Mouse (Mus musculus): Measurements from ENCODE around the gene Itga8.

The Itga8 gene

GRCm38 (mm10) chr2:12085492-12085891, 216.2 kb downstream of the Itga8 start:
- no peak for DNase-seq (ENCODE audit: low spot score)

GRCm38 (mm10) chr2:12084341-12084740, 217.4 kb downstream of the Itga8 start:
- no peak for DNase-seq (ENCODE audit: low spot score)

DNA sequence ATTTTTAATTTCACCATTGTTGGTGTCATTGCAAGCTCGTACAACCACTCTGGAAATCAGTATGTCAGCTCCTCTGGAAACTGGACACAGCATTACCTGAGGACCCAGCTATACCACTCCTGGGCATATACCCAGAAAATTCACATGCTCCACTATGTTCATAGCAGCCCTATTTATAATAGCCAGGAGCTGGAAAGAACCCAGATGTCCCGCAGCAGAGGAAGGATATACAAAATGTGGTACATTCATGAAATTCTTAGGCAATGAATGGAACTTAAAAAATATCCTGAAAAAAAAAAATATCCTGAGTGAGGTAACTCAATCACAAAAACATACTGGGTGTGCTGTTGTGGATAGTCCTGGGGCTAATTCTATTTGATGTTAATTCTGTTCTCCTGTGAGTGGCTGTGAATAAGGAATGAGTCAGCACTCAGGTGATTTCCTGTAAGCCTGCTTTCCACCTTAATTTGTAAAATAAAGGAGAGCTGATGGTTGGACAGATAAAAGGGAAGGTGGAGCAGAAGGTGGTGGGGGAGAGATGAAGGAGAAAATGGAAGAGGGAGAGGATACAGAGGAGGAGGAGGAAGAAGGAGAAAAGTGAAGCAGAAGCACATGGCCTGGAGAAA, 224.3 kb downstream of the Itga8 start:
- DNase-seq (ENCODE audit: low spot score), result no peak

- peak; percentile 20 for DNase-seq (ENCODE audit: low spot score)
Measured at GRCm38 (mm10) chr2:12065669-12066399, 235.9 kb downstream of the Itga8 start.

- peak; percentile 72 for DNase-seq (ENCODE audit: low spot score)
Measured at GRCm38 (mm10) chr2:12060034-12060723, 241.5 kb downstream of the Itga8 start.

Measured in yolk sac, embryonic 10.5 days (tissue).